Mouse (Mus musculus) G1E (cell line): ENCODE measurements around the gene Tada2a. TPM values are rescaled to one million over a fixed set of nuclear protein-coding genes. Genes with fewer than 3 reads are reported as not detected.

Experiments used
- ATAC-seq: 2 replicates; pipeline ENCODE4 v1.8.0; 2016; ENCODE audit warnings: mild to moderate bottlenecking; ENCODE audit not compliant: insufficient number of reproducible peaks, poor library complexity, low FRiP score, severe bottlenecking; ENCODE audit errors: extremely low read depth
- DNase-seq: peaks from one replicate; pipeline ENCODE4 v3.0.0; 2012; ENCODE audit warnings: low spot score
- H3K27me3 ChIP-seq: 2 replicates; pipeline ENCODE4 v1.6.1; 2012; ENCODE audit warnings: mild to moderate bottlenecking, low read length, inconsistent platforms; ENCODE audit not compliant: insufficient read depth
- H3K36me3 ChIP-seq: replicated peaks from 2 replicates; pipeline ENCODE3; 2012; ENCODE audit warnings: mild to moderate bottlenecking, inconsistent platforms
- H3K4me1 ChIP-seq: 2 replicates; pipeline ENCODE4 v1.6.1; 2012; ENCODE audit warnings: low read depth, low read length, inconsistent platforms, mixed read lengths; ENCODE audit not compliant: insufficient read depth
- H3K4me3 ChIP-seq: 2 replicates; pipeline ENCODE4 v1.5.1; 2012; ENCODE audit warnings: low read depth, mild to moderate bottlenecking, inconsistent platforms, low read length, moderate library complexity, mixed read lengths
- H3K9me3 ChIP-seq: replicated peaks from 2 replicates; pipeline ENCODE4 v1.6.1; 2012; ENCODE audit warnings: inconsistent platforms
- CTCF ChIP-seq: IDR thresholded peaks from 2 replicates; pipeline ENCODE4 v1.5.1; 2012; ENCODE audit warnings: low read depth, low read length, inconsistent platforms, mixed read lengths
- GATA1 ChIP-seq: IDR thresholded peaks from 2 replicates; pipeline ENCODE4 v1.6.1; 2012; ENCODE audit warnings: borderline replicate concordance, low read length, inconsistent platforms, mixed read lengths
- GATA2 ChIP-seq: IDR thresholded peaks from 2 replicates; pipeline ENCODE4 v1.6.1; 2012; ENCODE audit warnings: low read depth, low read length, inconsistent platforms, borderline replicate concordance
- POLR2AphosphoS5 ChIP-seq: IDR thresholded peaks from 2 replicates; pipeline ENCODE4 v1.6.1; 2012; ENCODE audit warnings: low read depth, low read length, inconsistent platforms; ENCODE audit not compliant: insufficient replicate concordance
- TAL1 ChIP-seq: conservative IDR thresholded peaks from 2 replicates; pipeline ENCODE4 v1.6.1; 2012; ENCODE audit warnings: low read depth, low read length, inconsistent platforms, mixed read lengths
- polyA plus RNA-seq: library from polyadenylated mRNA; stranded (reverse); fragments of >175 nt; gene quantifications from 2 replicates; pipeline ENCODE4 v1.2.3, GENCODE M21; 2012
- total RNA-seq, 2 experiments: library from RNA; stranded (forward) in 1 of 2; stranded (reverse) in 1 of 2; fragments of 200-1000 nt in 1 of 2; fragments of >200 nt in 1 of 2; fragmentation: Nextera tagmentation in 1 of 2; gene quantifications; 2 replicates each; pipeline ENCODE4 v1.2.3; 2014 to 2017

Gene Tada2a
- total and polyA plus RNA-seq, 3 experiments: 1.9 to 18.7 (median 18.5) TPM

- no peaks in the 10 kb centered on the region for H3K4me1 ChIP-seq
- DNase-seq (no peak), ATAC-seq (no peak)
- H3K36me3 ChIP-seq: peaks cover 37% of the 10 kb centered on the region
- H3K9me3 ChIP-seq: no peaks in the 10 kb centered on the region
- H3K4me3 ChIP-seq: no peak overlapping the region
- TF ChIP-seq TAL1 (no peak), CTCF (no peak), GATA2 (no peak), POLR2AphosphoS5 (no peak), GATA1 (no peak)
- peaks cover under 1% of the 10 kb centered on the region for H3K27me3 ChIP-seq
These were observed 50.8 kb downstream of the Tada2a start for GRCm38 (mm10) chr11:84078601-84079000.

- ATAC-seq (no peak), DNase-seq (no peak)
- Histone ChIP-seq H3K9me3 (no peaks in the 10 kb centered on the region), H3K27me3 (peaks cover 11% of the 10 kb centered on the region), H3K4me3 (no peak overlapping the region), H3K4me1 (no peaks in the 10 kb centered on the region), H3K36me3 (peaks cover 29% of the 10 kb centered on the region)
- TF ChIP-seq POLR2AphosphoS5: no peak
- TF ChIP-seq CTCF: no peak
- TF ChIP-seq TAL1: no peak
- no peak for TF ChIP-seq GATA1
- TF ChIP-seq GATA2: no peak
These were observed 52.4 kb downstream of the Tada2a start for GRCm38 (mm10) chr11:84077008-84077407.

DNA sequence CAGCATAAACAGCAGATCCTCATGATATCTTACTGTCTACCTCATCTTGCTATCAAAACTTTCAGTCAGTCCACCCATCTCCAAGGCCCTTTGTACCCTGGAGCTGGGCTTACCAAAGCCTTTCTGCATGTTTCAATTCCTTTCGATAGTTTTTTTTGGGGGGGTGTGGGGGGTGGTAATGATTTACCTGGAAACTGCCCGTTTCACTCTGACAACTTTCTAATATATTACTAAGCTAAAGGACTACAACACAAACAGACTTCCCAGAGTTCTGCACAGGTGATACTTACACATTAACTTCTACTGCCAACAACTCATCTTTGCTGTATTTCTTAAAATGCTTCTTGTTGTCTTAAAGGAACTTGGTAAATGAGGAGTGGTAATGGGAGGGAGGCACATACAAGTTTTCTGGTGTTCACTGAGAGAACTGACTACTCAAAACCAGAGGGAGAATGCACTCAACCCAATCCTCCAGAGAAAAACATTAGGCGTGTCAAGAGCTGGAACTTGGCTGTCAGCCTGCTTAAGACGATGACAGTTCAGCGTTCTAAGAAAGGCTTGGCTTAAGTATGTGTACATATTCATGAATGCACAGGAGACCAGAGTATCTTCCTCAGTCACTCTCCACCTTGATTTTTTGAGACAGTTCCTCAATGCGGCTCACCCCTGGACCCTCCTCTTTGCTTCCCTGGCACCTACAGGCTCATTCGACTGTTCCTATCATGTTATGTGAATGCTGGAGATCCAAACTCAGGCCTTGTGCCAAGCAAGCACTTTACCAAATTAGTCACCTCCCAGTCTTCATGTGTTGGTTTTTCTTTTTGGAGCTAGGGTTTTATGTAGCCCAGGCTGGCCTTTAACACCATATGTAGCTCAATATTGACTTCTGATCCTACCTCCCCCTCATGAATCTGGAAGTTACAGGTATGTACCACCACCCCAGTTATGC lies 55.3 kb downstream of the Tada2a start:
- peaks cover 8% of the 10 kb centered on the region for H3K36me3 ChIP-seq
- H3K4me3 ChIP-seq: no peak overlapping the region
- H3K27me3 ChIP-seq: peaks cover 17% of the 10 kb centered on the region
- DNase-seq (no peak), ATAC-seq (no peak)
- H3K9me3 ChIP-seq: no peaks in the 10 kb centered on the region
- no peaks in the 10 kb centered on the region for H3K4me1 ChIP-seq
- TF ChIP-seq CTCF (no peak), TAL1 (no peak), GATA1 (no peak), GATA2 (no peak), POLR2AphosphoS5 (no peak)

- Histone ChIP-seq H3K4me3 (no peak overlapping the region), H3K9me3 (no peaks in the 10 kb centered on the region), H3K4me1 (no peaks in the 10 kb centered on the region), H3K36me3 (no peaks in the 10 kb centered on the region), H3K27me3 (peaks cover 28% of the 10 kb centered on the region)
- TF ChIP-seq GATA1 (no peak), POLR2AphosphoS5 (no peak), CTCF (no peak), GATA2 (no peak), TAL1 (no peak)
- DNase-seq (no peak), ATAC-seq (no peak)
These were observed 56.3 kb downstream of the Tada2a start for GRCm38 (mm10) chr11:84072904-84073651.

DNA sequence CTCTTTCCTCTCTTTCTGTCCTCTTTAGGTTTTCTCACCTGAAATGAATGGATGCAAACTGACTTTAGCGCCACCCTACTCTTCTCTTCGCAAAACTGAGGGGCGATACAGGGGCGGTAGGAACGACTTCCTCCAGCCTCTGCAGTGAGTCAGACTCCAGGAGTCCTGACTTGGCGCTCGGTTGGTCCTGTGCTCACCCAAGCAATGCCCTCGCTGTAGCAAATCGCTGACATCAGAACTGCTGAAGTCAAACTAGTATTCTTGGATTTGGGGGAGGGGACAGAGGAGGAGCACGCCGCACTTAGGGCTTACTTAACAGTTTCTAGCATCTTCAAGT lies 60.4 kb downstream of the Tada2a start, which contains the start of gene Dusp14:
TSS of gene Dusp14 (minus strand) at position 228 of the 337 bp plus-strand sequence.
- Histone ChIP-seq H3K27me3 (peaks cover 51% of the 10 kb centered on the region), H3K36me3 (no peaks in the 10 kb centered on the region), H3K4me1 (no peaks in the 10 kb centered on the region), H3K9me3 (no peaks in the 10 kb centered on the region), H3K4me3 (no peak within 1 kb of the TSS)
- no peak for TF ChIP-seq GATA1
- TF ChIP-seq GATA2: no peak
- no peak for TF ChIP-seq CTCF
- no peak for TF ChIP-seq TAL1
- TF ChIP-seq POLR2AphosphoS5: no peak
- DNase-seq: no peak
- no peak for ATAC-seq
